Mouse (Mus musculus) brain, embryonic 14.5 days (tissue): ENCODE data around the gene Bicc1. TPM values are rescaled to one million over a fixed set of nuclear protein-coding genes. Genes with fewer than 3 reads are reported as not detected.

Experiments
- DNase-seq: peaks from one replicate; pipeline ENCODE4 v3.0.0-alpha.2; 2011; ENCODE audit warnings: low read depth
- CTCF ChIP-seq: fragments of 200-500 bp; IDR thresholded peaks from 2 replicates; pipeline ENCODE4 v1.5.1; 2012; ENCODE audit warnings: inconsistent platforms, mild to moderate bottlenecking, moderate library complexity, borderline replicate concordance; ENCODE audit not compliant: insufficient read depth, insufficient read length; ENCODE audit errors: extremely low read depth
- POLR2A ChIP-seq: fragments of 200-500 bp; IDR thresholded peaks from 2 replicates; pipeline ENCODE4 v1.6.1; 2012; ENCODE audit warnings: mild to moderate bottlenecking, inconsistent platforms, borderline replicate concordance; ENCODE audit not compliant: poor library complexity, insufficient read depth, insufficient read length, severe bottlenecking; ENCODE audit errors: extremely low read depth
- polyA plus RNA-seq: library from polyadenylated mRNA; depleted of rRNA; stranded (reverse); fragments of >200 nt; gene quantifications from 2 replicates; pipeline ENCODE4 v1.2.3, GENCODE M21; 2012

The Bicc1 gene
- polyA plus RNA-seq, 1 experiment: 6.9 TPM

GRCm38 (mm10) chr10:71130261-71130660 is 29.2 kb downstream of the Bicc1 start:
- TF ChIP-seq POLR2A: no peak
- TF ChIP-seq CTCF: no peak
- DNase-seq: no peak

- TF ChIP-seq CTCF (no peak), POLR2A (no peak)
- DNase-seq: no peak
Measured at GRCm38 (mm10) chr10:71127951-71128331, 31.6 kb downstream of the Bicc1 start.

GRCm38 (mm10) chr10:71127278-71127950 is 32.1 kb downstream of the Bicc1 start:
- TF ChIP-seq CTCF: no peak
- TF ChIP-seq POLR2A: no peak
- DNase-seq: no peak

DNA sequence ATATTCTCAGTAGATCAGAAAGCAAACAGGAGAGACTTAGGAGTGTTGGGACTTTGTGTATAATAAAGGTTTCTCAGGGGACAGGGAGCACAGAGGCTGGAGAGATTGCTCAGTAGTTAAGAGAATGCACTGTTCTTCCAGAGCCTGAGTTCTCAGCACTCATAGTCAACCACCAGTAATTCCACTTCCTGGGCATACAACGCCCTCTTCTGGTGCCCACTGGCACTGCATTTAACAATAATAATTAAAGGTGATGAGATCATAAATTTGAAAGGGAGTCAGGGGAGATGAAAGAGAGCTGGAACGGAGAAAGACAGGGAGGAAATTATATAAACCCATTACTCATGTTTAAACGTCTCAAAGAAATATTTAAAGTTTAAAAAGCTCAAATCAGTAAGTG is 35.5 kb downstream of the Bicc1 start:
- no peak for DNase-seq
- TF ChIP-seq POLR2A: no peak

GRCm38 (mm10) chr10:71123395-71123794 is 36.1 kb downstream of the Bicc1 start:
- TF ChIP-seq POLR2A (no peak), CTCF (no peak)

GRCm38 (mm10) chr10:71122480-71122879 is 37.0 kb downstream of the Bicc1 start:
- TF ChIP-seq POLR2A: no peak
- TF ChIP-seq CTCF: no peak
- no peak for DNase-seq

More at GRCm38 (mm10) chr10:71123395-71123794, 36.1 kb downstream of the Bicc1 start:
- DNase-seq: no peak

- no peak for DNase-seq
- TF ChIP-seq CTCF (no peak), POLR2A (no peak)
Measured at GRCm38 (mm10) chr10:71120769-71121165, 38.7 kb downstream of the Bicc1 start.

DNA sequence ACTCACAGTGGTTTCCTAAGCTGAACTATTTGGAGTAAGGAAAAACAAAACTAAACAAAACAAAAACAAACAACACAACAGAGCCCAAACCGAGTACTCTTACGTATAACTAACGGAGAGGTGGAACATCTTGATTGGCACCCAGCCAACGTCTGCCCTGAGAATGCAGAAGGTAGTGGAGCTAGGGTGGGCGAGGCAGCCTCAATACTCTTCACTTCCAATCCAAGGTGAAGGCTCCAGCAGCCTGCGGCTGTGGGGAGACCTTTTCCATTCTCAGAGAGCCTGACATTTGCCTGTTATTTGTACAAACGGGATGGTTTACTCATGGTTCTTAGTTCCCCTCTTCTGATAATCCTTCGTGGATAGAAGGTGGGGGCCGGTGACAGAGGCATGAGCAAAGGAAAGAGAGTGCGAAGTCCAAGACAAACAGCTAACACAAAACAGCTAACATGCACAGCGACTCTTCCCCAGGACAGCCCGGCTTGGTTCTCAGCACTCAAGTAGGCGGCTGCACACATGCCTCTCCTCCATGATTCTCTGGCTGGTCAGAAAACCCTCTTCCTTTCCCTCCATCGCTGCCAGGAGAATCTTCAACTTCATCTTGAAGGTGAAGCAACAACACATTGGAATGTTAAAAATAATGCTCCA is 39.3 kb downstream of the Bicc1 start:
- no peak for DNase-seq
- TF ChIP-seq POLR2A (no peak), CTCF (no peak)

- TF ChIP-seq CTCF: no peak
- no peak for TF ChIP-seq POLR2A
- DNase-seq: no peak
Measured at GRCm38 (mm10) chr10:71119120-71119847, 40.2 kb downstream of the Bicc1 start.

DNA sequence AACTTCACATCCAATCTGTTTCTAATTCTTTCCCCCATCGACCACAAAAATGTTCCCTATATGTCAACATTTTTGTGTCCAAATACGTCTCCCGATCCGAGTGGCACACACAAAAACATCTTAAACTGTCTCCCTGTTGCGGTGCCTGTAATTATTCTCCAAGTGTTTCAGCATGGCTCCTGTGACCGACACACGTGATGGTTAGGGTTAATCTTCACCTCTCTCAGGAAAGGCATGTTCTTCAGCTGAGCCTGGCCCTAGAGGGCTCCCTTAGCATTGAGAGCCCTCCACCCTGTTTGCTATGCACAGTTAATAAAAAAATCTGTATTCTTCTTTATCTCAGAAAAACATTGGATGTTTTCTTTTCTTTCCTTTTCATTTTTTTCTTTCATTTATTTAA is 41.7 kb downstream of the Bicc1 start:
- TF ChIP-seq CTCF: no peak
- no peak for TF ChIP-seq POLR2A
- DNase-seq: no peak

DNA sequence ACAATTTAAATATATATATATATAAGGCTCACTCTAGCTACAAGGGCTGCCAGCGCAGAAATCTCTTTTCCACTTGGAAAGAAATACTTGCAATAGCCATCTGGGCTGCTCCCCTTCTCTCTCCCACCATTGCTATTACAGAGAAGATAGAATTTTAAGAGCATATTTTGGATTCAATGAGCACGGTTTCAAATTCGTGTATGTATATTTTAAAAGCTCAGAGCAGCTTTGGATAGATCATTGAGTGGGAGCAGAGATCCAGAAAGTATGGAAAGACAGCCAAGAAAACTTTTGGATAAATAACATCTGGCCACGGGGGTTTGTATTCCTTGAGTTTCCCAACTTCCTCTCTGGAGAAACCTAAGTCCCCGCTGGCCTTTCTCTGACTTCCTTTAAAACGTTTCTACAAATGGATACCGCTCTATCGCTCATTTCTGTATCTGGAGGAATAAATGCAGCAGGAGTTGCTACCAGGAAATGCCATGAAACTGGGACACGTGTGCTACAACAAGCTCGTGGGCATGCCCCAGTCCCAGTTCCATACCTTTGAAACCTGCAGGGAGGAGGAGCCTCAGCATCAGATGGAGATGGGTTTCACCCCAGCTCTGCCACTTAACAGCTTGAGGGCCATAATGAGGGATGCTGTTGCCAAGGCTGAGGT is 45.1 kb downstream of the Bicc1 start:
- no peak for TF ChIP-seq CTCF
- no peak for TF ChIP-seq POLR2A
- DNase-seq: no peak
